Mouse (Mus musculus) kidney, postnatal 0 days (tissue): ENCODE results near the gene Kcnj14. TPM values are rescaled to one million over a fixed set of nuclear protein-coding genes. Genes with fewer than 3 reads are reported as not detected.
A peak's percentile ranks its signal among the peaks of the same experiment; 100 is the strongest.

ENCODE experiments used
- ATAC-seq: fragments of 200-750 bp; cut with Nextera tagmentation; replicated peaks from 2 replicates; pipeline ENCODE4 v1.8.0; 2017; ENCODE audit warnings: low read depth, moderate number of reproducible peaks, moderate TSS enrichment, moderate library complexity; ENCODE audit not compliant: low FRiP score
- DNase-seq: peaks from one replicate; pipeline ENCODE4 v3.0.0-alpha.2; 2016; ENCODE audit warnings: low spot score
- H3K27ac ChIP-seq: fragments of 300-500 bp; sonication (generic); 2 replicates; pipeline ENCODE4 v1.5.1; 2014; ENCODE audit warnings: mild to moderate bottlenecking
- H3K27me3 ChIP-seq: fragments of 300-500 bp; sonication (generic); 2 replicates; pipeline ENCODE4 v1.6.1; 2014; ENCODE audit warnings: low read length, mixed read lengths; ENCODE audit not compliant: insufficient read depth
- H3K36me3 ChIP-seq: fragments of 300-500 bp; sonication (generic); 2 replicates; pipeline ENCODE4 v1.6.1; 2014; ENCODE audit warnings: low read length, mixed read lengths; ENCODE audit not compliant: insufficient read depth
- H3K4me1 ChIP-seq: fragments of 300-500 bp; sonication (generic); replicated peaks from 2 replicates; pipeline ENCODE4 v1.6.1; 2014; ENCODE audit warnings: antibody characterized with exemption, low read length, mixed read lengths; ENCODE audit not compliant: insufficient read depth
- H3K4me2 ChIP-seq: fragments of 300-500 bp; sonication (generic); 2 replicates; pipeline ENCODE4 v1.6.1; 2014; ENCODE audit warnings: mild to moderate bottlenecking, low read length, moderate library complexity, mixed read lengths
- H3K4me3 ChIP-seq: fragments of 300-500 bp; sonication (generic); replicated peaks from 2 replicates; pipeline ENCODE4 v1.5.1; 2014; ENCODE audit warnings: low read depth, low read length
- H3K9ac ChIP-seq: fragments of 300-500 bp; sonication (generic); 2 replicates; pipeline ENCODE4 v1.6.1; 2014; ENCODE audit warnings: low read depth, low read length
- H3K9me3 ChIP-seq: fragments of 300-500 bp; sonication (generic); replicated peaks from 2 replicates; pipeline ENCODE4 v1.6.1; 2016; ENCODE audit warnings: low read length, inconsistent platforms, mixed read lengths
- CTCF ChIP-seq: IDR thresholded peaks from 2 replicates; pipeline ENCODE4 v1.5.1; 2016; ENCODE audit warnings: antibody characterized with exemption, low read depth, mild to moderate bottlenecking, moderate library complexity
- WGBS: fragments of 180-500 bp; shearing (Covaris S2); extraction: QIAGEN DNeasy Blood & Tissue Kit; methylation state at CpG from one replicate; pipeline ENCODE4 v1.1.7; 2014; 5-methylcytosine and 5-hydroxymethylcytosine counted together
- polyA plus RNA-seq: library from polyadenylated mRNA; unstranded; fragments of >200 nt; fragmentation: Nextera tagmentation; extraction: Ambion mirVana; gene quantifications from 2 replicates; pipeline ENCODE4 v1.2.1, GENCODE M21; 2015

Gene Kcnj14
- polyA plus RNA-seq, 1 experiment from 2014 or later, result 0.80 TPM

DNA sequence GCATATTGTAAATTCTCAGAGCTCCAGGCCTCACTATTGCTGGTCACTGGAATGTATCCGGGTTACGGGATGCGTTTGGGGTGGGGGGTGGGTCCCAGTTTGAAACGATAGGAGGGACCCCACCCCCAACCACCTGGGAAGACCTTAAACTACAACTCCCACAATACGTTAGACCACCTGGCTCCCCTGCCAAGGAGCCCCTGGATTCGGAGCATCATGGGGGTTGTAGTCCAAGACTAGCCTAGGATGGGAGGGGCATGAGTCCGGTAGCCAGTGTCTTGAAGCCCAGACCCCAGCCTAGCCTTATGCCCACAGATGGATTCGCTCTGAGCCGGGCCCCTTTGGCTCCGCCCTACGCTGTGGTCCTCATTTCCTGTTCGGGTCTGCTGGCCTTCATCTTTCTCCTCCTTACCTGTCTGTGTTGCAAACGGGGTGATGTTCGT, 38.4 kb downstream of the Kcnj14 start:
- peak overlapping the region; percentile 60; the same call in 1 of the 2 replicates for H3K9ac ChIP-seq
- peaks cover 19% of the 10 kb centered on the region; the same call in 1 of the 2 replicates for H3K4me1 ChIP-seq
- 2% methylated on average over 14 of the region's 14 CpGs for WGBS
- no peaks in the 10 kb centered on the region for H3K36me3 ChIP-seq
- H3K4me2 ChIP-seq, result peak overlapping the region; percentile 95
- peak overlapping the region; percentile 60 for H3K4me3 ChIP-seq
- H3K27ac ChIP-seq, result no peak overlapping the region
- no peaks in the 10 kb centered on the region for H3K9me3 ChIP-seq
- TF ChIP-seq CTCF, result no peak
- peak; percentile 54 for ATAC-seq
- peak; percentile 87 for DNase-seq
- no peaks in the 10 kb centered on the region for H3K27me3 ChIP-seq

DNA sequence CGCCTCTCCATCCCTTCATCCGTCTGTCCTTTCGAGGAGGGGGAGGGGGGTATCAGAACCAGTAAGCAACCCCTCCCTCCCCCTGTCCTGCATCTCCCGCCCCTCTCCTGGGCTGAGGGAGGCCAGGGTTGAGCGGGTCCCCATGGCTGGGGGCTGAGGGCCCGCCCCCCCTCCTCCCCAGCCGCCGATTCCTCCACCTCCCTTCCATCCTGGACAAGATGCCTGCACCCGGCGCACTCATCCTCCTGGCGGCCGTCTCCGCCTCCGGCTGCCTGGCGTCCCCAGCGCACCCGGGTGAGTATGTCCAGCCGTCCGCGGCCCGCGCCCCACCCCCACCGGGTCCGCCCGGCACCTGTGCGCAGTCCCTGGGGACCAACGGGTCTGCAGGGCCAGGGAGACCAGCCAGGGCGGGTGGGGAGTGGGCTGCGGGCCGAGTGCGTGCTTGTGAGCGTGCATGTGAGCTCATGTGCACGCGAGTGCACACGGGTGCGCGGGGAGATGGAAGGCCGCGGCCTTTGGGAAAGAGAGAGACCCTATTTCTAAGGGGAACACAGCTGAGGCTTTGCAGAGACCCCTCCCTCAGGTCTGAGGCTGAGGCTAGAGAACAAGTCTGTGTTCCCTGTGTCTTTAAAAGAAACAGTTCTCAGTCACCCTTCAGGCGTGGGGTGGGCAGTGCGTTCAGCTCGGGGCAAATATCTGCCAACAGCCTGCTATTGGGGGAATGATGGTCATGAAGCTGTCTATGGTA, 39.0 kb downstream of the Kcnj14 start:
- H3K4me3 ChIP-seq, result peak overlapping the region; percentile 60
- peak; percentile 35 for ATAC-seq
- no peaks in the 10 kb centered on the region for H3K9me3 ChIP-seq
- H3K4me1 ChIP-seq, result peaks cover 19% of the 10 kb centered on the region; the same call in 1 of the 2 replicates
- no peak for TF ChIP-seq CTCF
- H3K4me2 ChIP-seq, result peak overlapping the region; percentile 95
- H3K27ac ChIP-seq, result no peak overlapping the region
- H3K36me3 ChIP-seq, result no peaks in the 10 kb centered on the region
- H3K27me3 ChIP-seq, result no peaks in the 10 kb centered on the region
- peak overlapping the region; percentile 60 for H3K9ac ChIP-seq
- under 1% methylated on average over 36 of the region's 42 CpGs for WGBS
- no peak for DNase-seq

- peak; percentile 27 for ATAC-seq
- no peak for TF ChIP-seq CTCF
- Histone ChIP-seq H3K27ac (no peak within 1 kb of the TSS), H3K4me2 (peak within 1 kb of the TSS; percentile 95), H3K9me3 (no peaks in the 10 kb centered on the region), H3K4me1 (peaks cover 19% of the 10 kb centered on the region; the same call in 1 of the 2 replicates), H3K4me3 (peak within 1 kb of the TSS; percentile 60), H3K27me3 (no peaks in the 10 kb centered on the region), H3K36me3 (no peaks in the 10 kb centered on the region), H3K9ac (peak within 1 kb of the TSS; percentile 63)
- 22% methylated on average over 20 of the region's 20 CpGs for WGBS
- peak; percentile 88 for DNase-seq
Measured at GRCm38 (mm10) chr7:45784524-45785372, 39.8 kb downstream of the Kcnj14 start, which contains the start of gene Sult2b1. TSS of gene Sult2b1 (minus strand) at chr7:45784669.

GRCm38 (mm10) chr7:45783511-45784091, 41.0 kb downstream of the Kcnj14 start, which contains the start of gene Lmtk3:
TSS of gene Lmtk3 (plus strand) at chr7:45783738.
- Histone ChIP-seq H3K9me3 (no peaks in the 10 kb centered on the region), H3K36me3 (no peaks in the 10 kb centered on the region), H3K27me3 (no peaks in the 10 kb centered on the region), H3K27ac (no peak within 1 kb of the TSS), H3K9ac (peak within 1 kb of the TSS; percentile 63), H3K4me2 (peak within 1 kb of the TSS; percentile 86), H3K4me1 (peaks cover 19% of the 10 kb centered on the region; the same call in 1 of the 2 replicates), H3K4me3 (peak within 1 kb of the TSS; percentile 53)
- DNase-seq (peak; percentile 75), ATAC-seq (no peak)
- whole genome bisulfite sequencing, result under 1% methylated on average over 38 of the region's 38 CpGs
- peak; percentile 41; the same call in 1 of the 2 replicates for TF ChIP-seq CTCF

DNA sequence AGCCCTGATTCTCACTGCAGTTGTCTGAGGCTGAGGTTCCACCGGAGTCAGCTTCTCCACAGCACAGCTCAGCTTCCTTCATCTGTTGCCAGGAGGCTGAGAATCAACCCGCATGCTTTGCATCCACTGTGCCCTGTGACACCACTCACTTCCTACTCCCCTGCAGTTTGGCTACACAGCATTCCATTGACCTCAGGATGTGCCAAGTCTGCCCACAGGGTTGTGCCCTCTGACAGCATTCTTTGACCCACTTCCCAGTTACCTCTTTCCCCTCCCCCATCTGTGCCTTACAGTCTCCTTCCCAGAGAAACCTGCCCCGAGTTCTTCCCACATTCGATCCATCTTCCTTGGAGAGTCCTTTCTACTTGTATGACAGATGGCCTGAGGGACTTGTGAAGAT, 42.3 kb downstream of the Kcnj14 start:
- H3K36me3 ChIP-seq, result no peaks in the 10 kb centered on the region
- DNase-seq, result no peak
- peaks cover 19% of the 10 kb centered on the region; the same call in 1 of the 2 replicates for H3K4me1 ChIP-seq
- no peak overlapping the region for H3K4me3 ChIP-seq
- no peak for ATAC-seq
- H3K4me2 ChIP-seq, result no peak overlapping the region
- TF ChIP-seq CTCF, result no peak
- WGBS, result 66% methylated on average over 4 of the region's 4 CpGs
- no peaks in the 10 kb centered on the region for H3K27me3 ChIP-seq
- H3K9me3 ChIP-seq, result no peaks in the 10 kb centered on the region
- no peak overlapping the region for H3K27ac ChIP-seq
- H3K9ac ChIP-seq, result no peak overlapping the region

DNA sequence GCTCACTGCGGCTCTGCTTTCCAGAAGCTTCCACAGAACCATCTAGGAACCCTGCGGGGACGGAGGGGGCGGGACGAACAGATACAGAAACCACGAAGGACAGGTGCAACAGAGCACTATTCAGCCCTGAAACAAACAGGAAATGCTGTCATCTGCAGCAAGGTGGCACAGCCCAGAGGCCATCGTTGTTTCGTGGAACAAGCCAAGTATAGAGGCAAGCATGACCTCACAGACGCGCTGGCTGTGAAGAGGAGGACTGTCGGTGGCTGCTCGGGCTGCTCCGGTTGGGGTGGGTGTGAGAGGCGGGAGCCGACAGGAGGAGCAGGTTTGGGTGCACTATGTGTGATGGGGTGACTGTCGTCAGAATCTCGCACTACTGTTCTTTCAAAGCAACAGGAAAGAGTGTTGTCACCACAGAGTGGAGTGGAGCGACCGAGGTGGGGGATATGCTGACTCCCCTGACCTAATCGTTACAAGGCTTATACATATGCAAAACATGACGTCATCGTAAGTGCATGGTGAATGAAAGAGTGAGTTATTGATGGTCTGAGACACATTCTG, 45.4 kb downstream of the Kcnj14 start:
- H3K4me3 ChIP-seq, result no peak overlapping the region
- H3K9ac ChIP-seq, result no peak overlapping the region
- DNase-seq, result no peak

More for the DNA sequence above, 45.4 kb downstream of the Kcnj14 start:
- Histone ChIP-seq H3K36me3 (no peaks in the 10 kb centered on the region), H3K4me1 (peaks cover 6% of the 10 kb centered on the region; the same call in 1 of the 2 replicates), H3K9me3 (no peaks in the 10 kb centered on the region), H3K27ac (no peak overlapping the region), H3K4me2 (peak overlapping the region; percentile 19), H3K27me3 (no peaks in the 10 kb centered on the region)
- WGBS, result 19% methylated on average over 22 of the region's 22 CpGs
- ATAC-seq, result peak; percentile 46; the same call in 1 of the 2 replicates
- TF ChIP-seq CTCF, result no peak
